Mouse (Mus musculus): Measurements from ENCODE around the gene Slc9c1. TPM values are rescaled to one million over a fixed set of nuclear protein-coding genes. Genes with fewer than 3 reads are reported as not detected.
A peak's percentile ranks its signal among the peaks of the same experiment; 100 is the strongest.

Slc9c1 gene
- total and polyA plus RNA-seq, 2 experiments: not detected

- Histone ChIP-seq H3K36me3 (ENCODE audit: control insufficient read depth, insufficient read depth, low read length) (no peaks in the 10 kb centered on the region), H3K79me2 (ENCODE audit: control insufficient read depth, insufficient read depth, low read length) (no peaks in the 10 kb centered on the region), H3K9ac (ENCODE audit: low read depth, low read length) (no peak overlapping the region), H3K4me3 (ENCODE audit: insufficient read depth, low read depth, low read length) (no peak overlapping the region), H3K4me1 (ENCODE audit: control insufficient read depth, insufficient read depth, low read length) (no peaks in the 10 kb centered on the region), H3K27ac (replicated peaks; ENCODE audit: insufficient read depth, low read depth, low read length) (no peak overlapping the region), H3K27me3 (ENCODE audit: control insufficient read depth, insufficient read depth, low read length) (no peaks in the 10 kb centered on the region)
- DNase-seq (ENCODE audit: extremely low read depth, low read depth, low spot score): no peak
- TF ChIP-seq CTCF (IDR thresholded peaks at IDR 0.05; ENCODE audit: low read depth, low read length): no peak
- no peak for TF ChIP-seq POLR2A (IDR thresholded peaks at IDR 0.05; ENCODE audit: extremely low read depth, insufficient read depth, low read length)
Observed at GRCm38 (mm10) chr16:45542108-45542507, 7.0 kb downstream of the Slc9c1 start.

- 61% methylated on average over 3 of the region's 3 CpGs for WGBS
- H3K4me3 ChIP-seq (ENCODE audit: insufficient read depth, low read depth, low read length): no peak overlapping the region
Observed at GRCm38 (mm10) chr16:45544341-45544740, 9.2 kb downstream of the Slc9c1 start.

DNA sequence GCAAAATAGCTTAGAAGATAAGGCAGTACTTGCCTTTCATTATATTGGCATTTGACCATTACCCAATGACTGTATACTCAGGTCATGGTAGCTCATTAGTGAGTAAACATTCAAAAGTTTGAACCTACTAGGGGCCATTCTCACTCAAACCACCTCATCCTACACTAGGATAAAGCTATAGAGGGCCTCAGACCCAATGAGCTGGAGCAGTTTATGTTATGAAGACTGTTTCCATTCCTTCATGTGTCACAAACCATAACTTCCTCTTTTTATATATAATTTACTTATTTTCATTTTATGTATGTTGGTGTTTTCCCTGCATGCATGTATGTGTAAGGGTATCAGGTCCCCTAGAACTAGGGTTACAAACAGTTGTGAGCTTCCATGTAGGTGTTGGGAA is 12.9 kb downstream of the Slc9c1 start:
- Histone ChIP-seq H3K4me3 (ENCODE audit: insufficient read depth, low read depth, low read length) (no peak overlapping the region), H3K9ac (ENCODE audit: low read depth, low read length) (no peak overlapping the region), H3K27ac (replicated peaks; ENCODE audit: insufficient read depth, low read depth, low read length) (no peak overlapping the region), H3K27me3 (ENCODE audit: control insufficient read depth, insufficient read depth, low read length) (no peaks in the 10 kb centered on the region), H3K4me1 (ENCODE audit: control insufficient read depth, insufficient read depth, low read length) (no peaks in the 10 kb centered on the region), H3K79me2 (ENCODE audit: control insufficient read depth, insufficient read depth, low read length) (no peaks in the 10 kb centered on the region), H3K36me3 (ENCODE audit: control insufficient read depth, insufficient read depth, low read length) (no peaks in the 10 kb centered on the region)
- no peak for DNase-seq (ENCODE audit: extremely low read depth, low read depth, low spot score)
- no peak for TF ChIP-seq POLR2A (IDR thresholded peaks at IDR 0.05; ENCODE audit: extremely low read depth, insufficient read depth, low read length)
- TF ChIP-seq CTCF (IDR thresholded peaks at IDR 0.05; ENCODE audit: low read depth, low read length): no peak

More at GRCm38 (mm10) chr16:45544341-45544740, 9.2 kb downstream of the Slc9c1 start:
- TF ChIP-seq CTCF (IDR thresholded peaks at IDR 0.05; ENCODE audit: low read depth, low read length) (no peak), POLR2A (IDR thresholded peaks at IDR 0.05; ENCODE audit: extremely low read depth, insufficient read depth, low read length) (no peak)
- Histone ChIP-seq H3K36me3 (ENCODE audit: control insufficient read depth, insufficient read depth, low read length) (no peaks in the 10 kb centered on the region), H3K4me1 (ENCODE audit: control insufficient read depth, insufficient read depth, low read length) (no peaks in the 10 kb centered on the region), H3K27ac (replicated peaks; ENCODE audit: insufficient read depth, low read depth, low read length) (no peak overlapping the region), H3K79me2 (ENCODE audit: control insufficient read depth, insufficient read depth, low read length) (no peaks in the 10 kb centered on the region), H3K9ac (ENCODE audit: low read depth, low read length) (no peak overlapping the region), H3K27me3 (ENCODE audit: control insufficient read depth, insufficient read depth, low read length) (no peaks in the 10 kb centered on the region)
- DNase-seq (ENCODE audit: extremely low read depth, low read depth, low spot score): no peak

DNA sequence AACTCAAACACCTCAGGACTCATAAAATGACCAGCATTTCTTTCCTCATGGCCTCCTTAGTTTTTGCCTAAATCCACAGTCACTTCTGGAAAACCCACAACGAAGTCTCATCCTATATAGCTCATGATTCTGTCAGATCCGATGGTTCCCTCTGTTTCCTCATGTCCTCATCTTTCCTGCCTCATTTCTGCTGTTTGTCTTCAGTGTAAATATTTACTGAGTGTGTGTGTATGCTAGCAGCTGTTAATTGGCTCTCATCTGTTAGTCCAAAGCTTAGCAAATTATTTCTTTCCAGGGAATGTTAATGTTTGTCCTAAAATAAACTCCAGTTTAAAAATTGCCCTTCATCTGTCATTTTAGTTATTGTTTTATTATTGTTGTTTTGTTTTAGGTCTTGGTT is 16.5 kb downstream of the Slc9c1 start:
- no peaks in the 10 kb centered on the region for H3K4me1 ChIP-seq (ENCODE audit: control insufficient read depth, insufficient read depth, low read length)
- WGBS: 39% methylated on average over 2 of the region's 2 CpGs
- no peaks in the 10 kb centered on the region for H3K79me2 ChIP-seq (ENCODE audit: control insufficient read depth, insufficient read depth, low read length)

DNA sequence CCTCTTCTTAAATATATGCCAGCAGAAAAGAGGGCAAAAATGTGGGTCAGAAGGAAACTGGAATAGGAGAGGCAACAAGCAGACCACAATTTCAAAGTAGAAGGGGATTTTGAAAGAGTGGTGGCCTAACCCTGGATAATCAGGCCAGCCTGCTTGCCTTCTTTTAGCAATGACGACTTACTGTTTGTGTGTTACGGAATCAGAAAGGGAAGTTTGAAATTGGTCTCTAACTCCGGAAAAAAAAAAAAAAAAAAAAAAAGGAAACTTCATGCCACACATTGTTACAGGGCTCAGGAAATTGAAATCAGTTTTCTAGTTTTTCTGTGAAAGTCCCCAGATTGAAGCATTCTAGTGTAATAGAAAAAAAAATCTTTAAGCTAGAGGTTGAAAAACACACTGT is 26.6 kb downstream of the Slc9c1 start:
- Histone ChIP-seq H3K27me3 (ENCODE audit: control insufficient read depth, insufficient read depth, low read length) (no peaks in the 10 kb centered on the region), H3K79me2 (ENCODE audit: control insufficient read depth, insufficient read depth, low read length) (no peaks in the 10 kb centered on the region), H3K27ac (replicated peaks; ENCODE audit: insufficient read depth, low read depth, low read length) (no peak overlapping the region), H3K9ac (ENCODE audit: low read depth, low read length) (no peak overlapping the region), H3K4me1 (ENCODE audit: control insufficient read depth, insufficient read depth, low read length) (no peaks in the 10 kb centered on the region), H3K4me3 (ENCODE audit: insufficient read depth, low read depth, low read length) (no peak overlapping the region), H3K36me3 (ENCODE audit: control insufficient read depth, insufficient read depth, low read length) (no peaks in the 10 kb centered on the region)
- TF ChIP-seq CTCF (IDR thresholded peaks at IDR 0.05; ENCODE audit: low read depth, low read length): no peak
- no peak for TF ChIP-seq POLR2A (IDR thresholded peaks at IDR 0.05; ENCODE audit: extremely low read depth, insufficient read depth, low read length)
- 62% methylated on average over 3 of the region's 3 CpGs for WGBS
- no peak for DNase-seq (ENCODE audit: extremely low read depth, low read depth, low spot score)

More for the DNA sequence above, 16.5 kb downstream of the Slc9c1 start:
- Histone ChIP-seq H3K27ac (replicated peaks; ENCODE audit: insufficient read depth, low read depth, low read length) (no peak overlapping the region), H3K4me3 (ENCODE audit: insufficient read depth, low read depth, low read length) (no peak overlapping the region), H3K36me3 (ENCODE audit: control insufficient read depth, insufficient read depth, low read length) (no peaks in the 10 kb centered on the region), H3K9ac (ENCODE audit: low read depth, low read length) (no peak overlapping the region), H3K27me3 (ENCODE audit: control insufficient read depth, insufficient read depth, low read length) (no peaks in the 10 kb centered on the region)
- TF ChIP-seq CTCF (IDR thresholded peaks at IDR 0.05; ENCODE audit: low read depth, low read length) (no peak), POLR2A (IDR thresholded peaks at IDR 0.05; ENCODE audit: extremely low read depth, insufficient read depth, low read length) (no peak)
- peak; percentile 0 for DNase-seq (ENCODE audit: extremely low read depth, low read depth, low spot score)

DNA sequence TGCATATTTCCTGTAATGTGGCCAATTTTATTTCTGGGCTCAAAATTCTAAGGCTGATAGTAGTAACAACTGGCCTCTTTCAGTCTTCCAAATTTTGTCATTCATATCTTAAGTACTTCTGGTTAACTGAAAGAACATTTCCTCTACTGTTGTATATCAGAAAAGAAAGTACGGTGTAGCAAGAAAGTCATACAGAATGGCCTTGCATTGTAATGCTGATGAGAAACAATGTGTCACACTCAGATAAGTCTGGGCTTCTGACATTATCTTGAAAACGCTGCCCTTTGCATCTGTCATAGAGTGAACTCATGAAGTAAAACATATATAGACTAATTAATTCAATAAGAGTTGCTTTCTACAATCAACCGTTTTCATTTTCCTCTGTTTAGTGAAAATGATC is 37.2 kb downstream of the Slc9c1 start:
- H3K4me3 ChIP-seq (ENCODE audit: insufficient read depth, low read depth, low read length): no peak overlapping the region
- TF ChIP-seq CTCF (IDR thresholded peaks at IDR 0.05; ENCODE audit: low read depth, low read length): no peak
- no peak for TF ChIP-seq POLR2A (IDR thresholded peaks at IDR 0.05; ENCODE audit: extremely low read depth, insufficient read depth, low read length)
- no peak overlapping the region for H3K9ac ChIP-seq (ENCODE audit: low read depth, low read length)
- H3K36me3 ChIP-seq (ENCODE audit: control insufficient read depth, insufficient read depth, low read length): no peaks in the 10 kb centered on the region
- WGBS: 81% methylated on average over 3 of the region's 3 CpGs
- H3K79me2 ChIP-seq (ENCODE audit: control insufficient read depth, insufficient read depth, low read length): no peaks in the 10 kb centered on the region
- no peak for DNase-seq (ENCODE audit: extremely low read depth, low read depth, low spot score)
- no peaks in the 10 kb centered on the region for H3K4me1 ChIP-seq (ENCODE audit: control insufficient read depth, insufficient read depth, low read length)
- H3K27me3 ChIP-seq (ENCODE audit: control insufficient read depth, insufficient read depth, low read length): no peaks in the 10 kb centered on the region
- no peak overlapping the region for H3K27ac ChIP-seq (replicated peaks; ENCODE audit: insufficient read depth, low read depth, low read length)

All from liver, adult 2 months (tissue).